Mouse (Mus musculus): ENCODE results near the gene Rarres2. TPM values are rescaled to one million over a fixed set of nuclear protein-coding genes. Genes with fewer than 3 reads are reported as not detected.
A peak's percentile ranks its signal among the peaks of the same experiment; 100 is the strongest.

Gene Rarres2
- polyA plus RNA-seq, 1 experiment from 2014 or later: 44.7 TPM

DNA sequence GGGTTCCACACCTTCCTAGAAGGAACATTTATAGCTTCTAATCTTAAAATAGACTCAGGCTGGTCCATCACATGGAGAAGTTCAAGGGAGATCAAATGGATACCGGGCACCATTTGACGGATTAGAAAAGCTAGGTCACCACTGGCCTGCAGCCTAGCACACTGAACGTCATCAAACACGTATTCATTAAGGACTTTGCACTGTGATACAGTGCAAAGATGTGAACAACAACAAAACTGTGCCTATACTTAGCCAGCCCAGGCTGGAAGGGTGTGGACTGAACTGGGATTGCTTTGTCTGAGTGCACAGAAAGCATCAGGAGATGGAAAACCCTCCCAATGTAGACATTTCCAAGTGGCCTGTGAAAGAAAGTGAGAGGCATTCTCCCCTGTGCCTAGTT is 18.8 kb downstream of the Rarres2 start:
- no peaks in the 10 kb centered on the region for H3K9me3 ChIP-seq (replicated peaks; ENCODE audit: control insufficient read depth, low read length)
- H3K4me3 ChIP-seq (ENCODE audit: low read length): peak overlapping the region; percentile 66
- H3K27ac ChIP-seq (ENCODE audit: low read length): peak overlapping the region; percentile 98
- no peak for ATAC-seq (replicated peaks; ENCODE audit: extremely low read depth, insufficient read depth, low FRiP score)
- H3K4me1 ChIP-seq (ENCODE audit: control insufficient read depth, insufficient read depth, low read length): peaks cover 9% of the 10 kb centered on the region
- no peaks in the 10 kb centered on the region for H3K27me3 ChIP-seq (ENCODE audit: control insufficient read depth, insufficient read depth, low read length)
- peaks cover 5% of the 10 kb centered on the region; the same call in 1 of the 2 replicates for H3K36me3 ChIP-seq (ENCODE audit: control insufficient read depth, insufficient read depth)
- peak overlapping the region; percentile 77 for H3K9ac ChIP-seq (ENCODE audit: low read length)
- 69% methylated on average over 4 of the region's 4 CpGs for WGBS
- peak overlapping the region; percentile 79 for H3K4me2 ChIP-seq (ENCODE audit: low read depth, low read length)

DNA sequence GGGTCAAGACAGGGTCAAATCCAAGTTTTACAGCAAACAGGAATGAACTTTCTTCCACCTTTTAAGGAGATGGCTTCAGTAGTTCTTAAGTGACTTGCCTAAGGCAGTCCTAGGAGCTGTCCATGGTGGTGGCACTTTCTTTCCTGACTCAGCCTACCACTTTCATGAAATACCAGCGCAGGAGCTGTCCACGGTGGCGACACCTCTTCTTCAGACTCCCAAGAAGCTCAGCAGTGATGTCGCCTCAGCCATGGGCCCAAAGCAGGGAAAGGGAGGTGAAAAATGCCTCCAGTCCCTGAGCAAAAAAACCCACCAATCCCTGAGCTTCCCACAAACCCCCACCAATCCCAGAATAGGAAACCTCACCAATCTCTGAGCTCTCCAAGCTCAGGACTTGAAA is 19.7 kb downstream of the Rarres2 start:
- no peaks in the 10 kb centered on the region for H3K9me3 ChIP-seq (replicated peaks; ENCODE audit: control insufficient read depth, low read length)

DNA sequence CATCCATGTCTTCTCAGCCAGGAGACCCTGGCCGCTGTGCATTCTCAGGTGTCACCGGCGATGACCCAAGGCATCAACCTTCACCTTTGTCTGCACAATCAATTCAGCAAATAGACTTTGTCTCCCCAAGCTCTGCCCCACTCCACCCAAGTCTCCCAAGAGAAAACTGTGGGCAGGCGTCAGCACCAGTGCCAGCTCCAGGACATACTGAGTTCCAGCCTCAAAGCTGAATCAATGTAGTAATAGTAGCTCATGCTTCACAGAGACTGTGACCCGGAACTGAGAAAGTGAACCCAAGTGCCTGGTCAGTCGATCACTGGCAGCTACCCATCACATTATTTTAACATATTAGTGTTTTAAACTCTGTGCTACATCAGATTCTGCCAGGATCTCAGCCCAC is 24.3 kb downstream of the Rarres2 start:
- WGBS: 81% methylated on average over 6 of the region's 6 CpGs
- 0 out of 2 replicates have a peak, but pooled peaks cover 2% of the 10 kb centered on the region for H3K27me3 ChIP-seq (ENCODE audit: control insufficient read depth, insufficient read depth, low read length)

More for the DNA sequence above, 19.7 kb downstream of the Rarres2 start:
- peaks cover 9% of the 10 kb centered on the region for H3K4me1 ChIP-seq (ENCODE audit: control insufficient read depth, insufficient read depth, low read length)
- no peak overlapping the region for H3K4me2 ChIP-seq (ENCODE audit: low read depth, low read length)
- no peaks in the 10 kb centered on the region for H3K27me3 ChIP-seq (ENCODE audit: control insufficient read depth, insufficient read depth, low read length)
- ATAC-seq (replicated peaks; ENCODE audit: extremely low read depth, insufficient read depth, low FRiP score): no peak
- no peak overlapping the region for H3K4me3 ChIP-seq (ENCODE audit: low read length)
- H3K27ac ChIP-seq (ENCODE audit: low read length): no peak overlapping the region
- H3K9ac ChIP-seq (ENCODE audit: low read length): no peak overlapping the region
- peaks cover 5% of the 10 kb centered on the region; the same call in 1 of the 2 replicates for H3K36me3 ChIP-seq (ENCODE audit: control insufficient read depth, insufficient read depth)
- 51% methylated on average over 4 of the region's 4 CpGs for WGBS

DNA sequence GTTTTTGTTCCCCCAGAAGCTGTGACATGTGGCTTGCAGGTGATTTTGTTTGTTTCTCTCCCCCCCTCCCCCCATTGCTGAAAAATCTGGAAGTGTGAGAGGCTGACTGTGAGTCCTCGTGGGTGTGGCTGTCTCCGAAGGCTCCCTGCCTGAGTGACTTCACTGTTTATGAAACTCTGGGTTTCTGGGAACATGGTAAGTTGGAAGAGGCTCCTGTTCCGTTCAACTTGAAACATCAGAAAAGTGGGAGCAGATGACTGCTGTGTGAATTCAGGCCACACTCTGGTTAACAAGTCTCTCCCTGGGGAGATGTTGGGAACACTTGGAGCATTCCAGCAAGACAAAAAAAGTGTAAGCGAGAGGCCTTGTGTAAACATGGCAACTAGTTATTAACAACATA is 25.7 kb downstream of the Rarres2 start:
- H3K9me3 ChIP-seq (replicated peaks; ENCODE audit: control insufficient read depth, low read length): no peaks in the 10 kb centered on the region
- 0 out of 2 replicates have a peak, but pooled peaks cover 2% of the 10 kb centered on the region for H3K27me3 ChIP-seq (ENCODE audit: control insufficient read depth, insufficient read depth, low read length)
- H3K36me3 ChIP-seq (ENCODE audit: control insufficient read depth, insufficient read depth): no peaks in the 10 kb centered on the region
- H3K27ac ChIP-seq (ENCODE audit: low read length): no peak overlapping the region
- no peak for ATAC-seq (replicated peaks; ENCODE audit: extremely low read depth, insufficient read depth, low FRiP score)
- no peak overlapping the region for H3K4me2 ChIP-seq (ENCODE audit: low read depth, low read length)
- H3K4me3 ChIP-seq (ENCODE audit: low read length): no peak overlapping the region
- no peaks in the 10 kb centered on the region for H3K4me1 ChIP-seq (ENCODE audit: control insufficient read depth, insufficient read depth, low read length)
- H3K9ac ChIP-seq (ENCODE audit: low read length): no peak overlapping the region
- WGBS: 53% methylated on average over 4 of the region's 4 CpGs

More for the DNA sequence above, 24.3 kb downstream of the Rarres2 start:
- no peak overlapping the region for H3K4me3 ChIP-seq (ENCODE audit: low read length)
- H3K4me2 ChIP-seq (ENCODE audit: low read depth, low read length): no peak overlapping the region
- H3K9ac ChIP-seq (ENCODE audit: low read length): no peak overlapping the region
- no peak for ATAC-seq (replicated peaks; ENCODE audit: extremely low read depth, insufficient read depth, low FRiP score)
- H3K36me3 ChIP-seq (ENCODE audit: control insufficient read depth, insufficient read depth): no peaks in the 10 kb centered on the region
- H3K9me3 ChIP-seq (replicated peaks; ENCODE audit: control insufficient read depth, low read length): no peaks in the 10 kb centered on the region
- no peaks in the 10 kb centered on the region for H3K4me1 ChIP-seq (ENCODE audit: control insufficient read depth, insufficient read depth, low read length)
- no peak overlapping the region for H3K27ac ChIP-seq (ENCODE audit: low read length)

DNA sequence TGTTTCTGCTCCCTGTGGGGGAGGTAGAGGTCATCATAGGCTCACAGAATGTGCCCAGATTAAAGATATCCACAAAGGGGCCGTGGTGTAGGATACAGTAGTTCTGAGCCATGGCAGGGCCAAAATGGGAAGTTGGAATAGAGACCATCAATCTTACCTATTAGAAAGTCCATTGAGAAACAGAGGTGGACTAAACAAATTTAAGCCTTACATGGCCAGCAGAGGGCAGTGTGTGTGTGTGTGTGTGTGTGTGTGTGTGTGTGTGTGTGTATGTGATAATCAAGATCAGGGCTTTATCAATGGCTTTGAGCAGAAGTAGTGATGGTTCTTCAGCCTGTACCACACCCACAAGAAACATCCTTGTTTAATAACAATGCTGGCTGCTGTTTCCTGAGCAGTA is 26.3 kb downstream of the Rarres2 start:
- WGBS: 30% methylated on average over 1 of the region's 1 CpGs
- H3K4me1 ChIP-seq (ENCODE audit: control insufficient read depth, insufficient read depth, low read length): no peaks in the 10 kb centered on the region

DNA sequence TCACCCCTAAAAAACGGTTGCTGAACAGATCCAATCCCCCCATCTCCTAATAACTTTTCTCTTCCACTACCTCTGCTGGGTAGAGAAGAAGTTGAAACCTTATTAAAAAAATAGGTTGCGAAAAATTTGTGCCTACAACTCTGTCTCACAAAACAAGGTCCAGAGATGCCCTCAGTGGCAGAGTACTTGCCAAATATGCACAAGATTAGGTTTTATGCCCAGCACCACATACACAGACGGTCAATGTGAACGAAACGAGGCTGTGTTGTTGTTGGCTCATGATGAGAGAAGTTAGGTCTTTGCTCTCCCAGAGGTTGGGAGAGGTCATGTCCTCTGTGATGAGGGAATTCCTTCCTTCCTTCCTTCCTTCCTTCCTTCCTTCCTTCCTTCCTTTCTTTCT is 27.3 kb downstream of the Rarres2 start:
- Histone ChIP-seq H3K27me3 (ENCODE audit: control insufficient read depth, insufficient read depth, low read length) (0 out of 2 replicates have a peak, but pooled peaks cover 2% of the 10 kb centered on the region), H3K9ac (ENCODE audit: low read length) (no peak overlapping the region), H3K4me2 (ENCODE audit: low read depth, low read length) (no peak overlapping the region), H3K9me3 (replicated peaks; ENCODE audit: control insufficient read depth, low read length) (no peaks in the 10 kb centered on the region), H3K4me3 (ENCODE audit: low read length) (no peak overlapping the region), H3K27ac (ENCODE audit: low read length) (no peak overlapping the region), H3K4me1 (ENCODE audit: control insufficient read depth, insufficient read depth, low read length) (no peaks in the 10 kb centered on the region), H3K36me3 (ENCODE audit: control insufficient read depth, insufficient read depth) (no peaks in the 10 kb centered on the region)
- ATAC-seq (replicated peaks; ENCODE audit: extremely low read depth, insufficient read depth, low FRiP score): no peak
- 57% methylated on average over 5 of the region's 5 CpGs for WGBS

More for the DNA sequence above, 26.3 kb downstream of the Rarres2 start:
- Histone ChIP-seq H3K4me3 (ENCODE audit: low read length) (no peak overlapping the region), H3K27me3 (ENCODE audit: control insufficient read depth, insufficient read depth, low read length) (0 out of 2 replicates have a peak, but pooled peaks cover 2% of the 10 kb centered on the region), H3K9ac (ENCODE audit: low read length) (no peak overlapping the region), H3K9me3 (replicated peaks; ENCODE audit: control insufficient read depth, low read length) (no peaks in the 10 kb centered on the region), H3K27ac (ENCODE audit: low read length) (no peak overlapping the region), H3K4me2 (ENCODE audit: low read depth, low read length) (no peak overlapping the region), H3K36me3 (ENCODE audit: control insufficient read depth, insufficient read depth) (no peaks in the 10 kb centered on the region)
- no peak for ATAC-seq (replicated peaks; ENCODE audit: extremely low read depth, insufficient read depth, low FRiP score)

DNA sequence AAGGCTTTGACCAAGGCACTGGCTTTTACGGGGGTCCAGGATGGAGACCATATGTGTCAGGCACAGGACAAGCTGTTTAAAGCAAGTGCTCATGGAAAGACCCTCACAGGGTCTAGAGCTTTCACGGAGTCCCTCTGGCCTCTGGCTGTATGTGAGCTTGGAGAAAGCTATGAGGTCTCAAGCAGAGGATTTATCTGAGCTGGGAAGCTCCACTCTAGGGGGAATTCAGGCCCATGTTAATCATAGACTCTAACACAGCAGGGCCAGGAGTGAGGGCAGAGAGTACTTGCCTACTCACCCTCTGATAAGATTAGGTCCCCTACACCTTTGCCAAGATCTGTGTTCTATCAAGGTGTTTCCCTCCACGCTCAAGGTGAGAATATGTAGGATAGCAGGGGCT is 30.0 kb downstream of the Rarres2 start:
- WGBS: 78% methylated on average over 3 of the region's 3 CpGs
- no peak overlapping the region for H3K4me2 ChIP-seq (ENCODE audit: low read depth, low read length)
- 0 out of 2 replicates have a peak, but pooled peaks cover 2% of the 10 kb centered on the region for H3K27me3 ChIP-seq (ENCODE audit: control insufficient read depth, insufficient read depth, low read length)
- no peak overlapping the region for H3K4me3 ChIP-seq (ENCODE audit: low read length)
- H3K4me1 ChIP-seq (ENCODE audit: control insufficient read depth, insufficient read depth, low read length): no peaks in the 10 kb centered on the region
- H3K9me3 ChIP-seq (replicated peaks; ENCODE audit: control insufficient read depth, low read length): no peaks in the 10 kb centered on the region
- H3K36me3 ChIP-seq (ENCODE audit: control insufficient read depth, insufficient read depth): no peaks in the 10 kb centered on the region
- no peak for ATAC-seq (replicated peaks; ENCODE audit: extremely low read depth, insufficient read depth, low FRiP score)
- H3K9ac ChIP-seq (ENCODE audit: low read length): no peak overlapping the region
- no peak overlapping the region for H3K27ac ChIP-seq (ENCODE audit: low read length)

DNA sequence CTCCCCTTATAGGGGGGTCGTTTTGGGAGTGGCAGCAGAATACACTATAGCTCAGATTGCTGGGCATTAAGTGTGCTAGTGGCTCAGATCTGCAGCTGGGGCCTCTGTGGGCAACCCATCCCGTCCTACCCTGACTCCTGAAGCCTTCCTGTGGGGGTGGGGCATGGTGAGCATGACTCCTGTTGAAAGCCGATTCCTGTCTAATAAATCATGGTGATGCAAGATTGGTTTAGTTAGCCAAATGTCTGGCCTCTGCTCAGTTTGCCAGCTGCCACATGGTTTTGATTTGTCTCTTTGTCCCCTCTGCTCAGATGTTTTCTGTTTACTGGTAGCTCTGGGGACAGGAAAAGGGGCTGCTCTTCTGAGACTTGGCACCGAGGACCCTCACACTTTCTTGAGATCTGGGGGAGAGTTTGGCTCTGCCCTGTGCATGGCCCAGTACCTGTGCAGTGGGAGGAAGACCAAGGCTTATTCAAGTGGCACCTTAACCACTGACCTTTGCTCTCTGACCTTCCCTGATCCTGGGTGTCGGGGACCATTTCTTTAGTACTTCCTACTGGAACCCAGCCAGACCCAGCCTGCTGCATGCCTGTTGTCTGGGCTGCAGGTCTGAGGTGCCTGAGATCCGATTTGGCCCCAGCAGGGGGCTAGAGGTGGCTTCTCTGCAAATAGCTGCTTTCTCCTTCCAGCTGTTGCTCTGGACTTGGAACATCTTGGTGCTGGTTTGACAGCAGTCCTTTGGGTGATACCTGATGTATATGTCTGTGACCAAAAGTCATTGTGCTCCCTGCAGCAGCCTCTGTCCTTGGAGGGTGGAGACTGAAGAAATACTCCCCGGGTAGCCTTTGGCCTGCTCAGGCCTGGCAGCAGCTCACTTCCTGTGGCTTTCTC is 30.8 kb downstream of the Rarres2 start:
- no peaks in the 10 kb centered on the region for H3K36me3 ChIP-seq (ENCODE audit: control insufficient read depth, insufficient read depth)
- H3K4me2 ChIP-seq (ENCODE audit: low read depth, low read length): no peak overlapping the region
- no peak overlapping the region for H3K4me3 ChIP-seq (ENCODE audit: low read length)
- no peaks in the 10 kb centered on the region for H3K9me3 ChIP-seq (replicated peaks; ENCODE audit: control insufficient read depth, low read length)
- 0 out of 2 replicates have a peak overlapping the region, but pooled peaks have one; percentile 9 for H3K9ac ChIP-seq (ENCODE audit: low read length)
- H3K27ac ChIP-seq (ENCODE audit: low read length): no peak overlapping the region
- 40% methylated on average over 7 of the region's 7 CpGs for WGBS
- ATAC-seq (replicated peaks; ENCODE audit: extremely low read depth, insufficient read depth, low FRiP score): no peak
- 0 out of 2 replicates have a peak, but pooled peaks cover 2% of the 10 kb centered on the region for H3K27me3 ChIP-seq (ENCODE audit: control insufficient read depth, insufficient read depth, low read length)
- H3K4me1 ChIP-seq (ENCODE audit: control insufficient read depth, insufficient read depth, low read length): no peaks in the 10 kb centered on the region; the same call in 1 of the 2 replicates

DNA sequence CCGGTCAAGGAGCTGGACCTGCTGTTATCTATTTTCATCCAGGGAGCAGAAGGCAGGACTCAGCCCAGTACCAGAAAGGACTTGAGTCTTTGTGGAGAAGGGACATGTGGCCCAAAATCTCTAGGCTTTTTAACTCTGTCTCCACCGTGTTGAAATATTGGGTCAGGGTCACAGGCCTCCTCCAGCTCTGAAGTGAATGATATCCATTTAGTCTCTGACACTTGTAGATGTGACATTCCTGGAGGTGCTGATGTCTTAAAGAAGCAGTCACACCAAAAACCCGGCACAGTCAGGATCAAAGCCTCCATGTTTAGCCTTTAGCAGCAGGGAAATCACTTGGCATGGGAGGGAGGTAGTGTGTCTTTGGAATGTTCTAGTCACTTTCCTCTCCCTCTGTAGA is 31.9 kb downstream of the Rarres2 start:
- Histone ChIP-seq H3K4me3 (ENCODE audit: low read length) (no peak overlapping the region), H3K36me3 (ENCODE audit: control insufficient read depth, insufficient read depth) (no peaks in the 10 kb centered on the region), H3K4me2 (ENCODE audit: low read depth, low read length) (no peak overlapping the region), H3K9me3 (replicated peaks; ENCODE audit: control insufficient read depth, low read length) (no peaks in the 10 kb centered on the region), H3K27me3 (ENCODE audit: control insufficient read depth, insufficient read depth, low read length) (0 out of 2 replicates have a peak, but pooled peaks cover 2% of the 10 kb centered on the region), H3K9ac (ENCODE audit: low read length) (no peak overlapping the region), H3K4me1 (ENCODE audit: control insufficient read depth, insufficient read depth, low read length) (no peaks in the 10 kb centered on the region; the same call in 1 of the 2 replicates), H3K27ac (ENCODE audit: low read length) (no peak overlapping the region)
- ATAC-seq (replicated peaks; ENCODE audit: extremely low read depth, insufficient read depth, low FRiP score): no peak
- 43% methylated on average over 3 of the region's 3 CpGs for WGBS
